Mouse (Mus musculus): Measurements from ENCODE around the gene Fam50a. TPM values are rescaled to one million over a fixed set of nuclear protein-coding genes. Genes with fewer than 3 reads are reported as not detected.

Fam50a gene
- 62.6 and 67.7 TPM in 2 replicates for polyA plus RNA-seq (2015; fragmentation: Nextera tagmentation; extraction: Ambion mirVana)

- H3K36me3 ChIP-seq = peaks cover 22% of the 10 kb centered on the region; the same call in 1 of the 2 replicates
- peak; percentile 92 for ATAC-seq (ENCODE audit: insufficient number of reproducible peaks, low FRiP score, low TSS enrichment, low read depth)
- no peaks in the 10 kb centered on the region for H3K27me3 ChIP-seq
- 23% methylated on average over 47 of the region's 59 CpGs for WGBS
- peak within 1 kb of the TSS; percentile 63 for H3K4me3 ChIP-seq
- peak within 1 kb of the TSS; percentile 57 for H3K9ac ChIP-seq
- H3K4me2 ChIP-seq = peak within 1 kb of the TSS; percentile 61
- no peaks in the 10 kb centered on the region for H3K9me3 ChIP-seq
- H3K4me1 ChIP-seq = no peaks in the 10 kb centered on the region; the same call in 1 of the 2 replicates
- H3K27ac ChIP-seq = peak within 1 kb of the TSS; percentile 82
Measured at GRCm38 (mm10) chrX:74312540-74313464, at the start of gene Fam50a. Gene Fam50a (plus strand): TSS chrX:74313033.

- no peaks in the 10 kb centered on the region for H3K27me3 ChIP-seq
- H3K9me3 ChIP-seq = no peaks in the 10 kb centered on the region
- H3K36me3 ChIP-seq = no peaks in the 10 kb centered on the region
- 25% methylated on average over 3 of the region's 3 CpGs for WGBS
- H3K27ac ChIP-seq = peak overlapping the region; percentile 97
- peak overlapping the region; percentile 52 for H3K4me3 ChIP-seq
- peak; percentile 13; the same call in 1 of the 2 replicates for ATAC-seq (ENCODE audit: insufficient number of reproducible peaks, low FRiP score, low TSS enrichment, low read depth)
- peaks cover 7% of the 10 kb centered on the region; the same call in 1 of the 2 replicates for H3K4me1 ChIP-seq
- H3K4me2 ChIP-seq = peak overlapping the region; percentile 41
- H3K9ac ChIP-seq = no peak overlapping the region
Measured at GRCm38 (mm10) chrX:74269736-74270061, 43.1 kb upstream of the Fam50a start.

DNA sequence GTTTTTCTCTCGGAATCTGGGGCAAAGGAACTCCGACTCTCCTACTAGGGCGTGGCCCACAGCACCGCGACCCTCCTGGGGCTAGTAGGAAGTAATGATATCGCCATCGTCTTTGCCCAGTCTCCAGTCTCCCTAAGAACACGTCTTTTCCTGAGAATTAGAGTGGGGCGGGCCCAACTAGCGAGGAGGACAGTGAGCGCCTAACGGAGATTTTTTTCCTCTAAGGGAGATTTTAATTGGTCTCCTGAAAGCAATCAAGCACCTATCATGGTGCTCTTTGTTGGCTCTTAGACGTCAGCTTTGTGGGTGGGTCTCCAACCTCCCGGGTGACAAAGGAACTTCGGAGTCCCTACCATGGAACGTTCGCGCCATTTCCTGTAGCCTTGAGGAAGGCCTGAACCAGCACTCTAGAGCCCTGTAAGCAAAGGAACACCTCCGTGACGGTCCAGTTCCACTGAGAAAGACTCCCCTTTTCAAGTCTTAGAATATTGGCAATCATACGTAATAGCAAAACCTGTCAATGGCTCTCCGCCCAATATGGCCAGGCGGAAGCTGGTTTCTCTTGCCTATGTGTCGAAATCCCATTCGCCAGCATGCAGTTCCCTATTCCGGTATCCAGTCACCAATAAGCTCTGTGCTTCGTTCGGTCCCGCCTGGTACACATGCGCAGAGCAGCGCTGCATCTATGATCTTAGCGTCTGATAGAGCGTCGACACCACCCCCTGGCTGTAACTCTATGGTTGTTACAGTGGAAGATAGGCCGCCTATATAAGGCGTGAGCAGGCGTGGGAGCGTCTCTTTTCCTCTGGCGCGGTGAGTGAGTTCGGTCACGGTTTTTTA lies 42.6 kb upstream of the Fam50a start, which contains the start of gene Rpl10:
Gene Rpl10, plus strand, starts transcription at position 751 of the 840 bp plus-strand sequence.
- Histone ChIP-seq H3K27ac (peak within 1 kb of the TSS; percentile 97), H3K4me1 (peaks cover 7% of the 10 kb centered on the region; the same call in 1 of the 2 replicates), H3K36me3 (no peaks in the 10 kb centered on the region), H3K4me3 (peak within 1 kb of the TSS; percentile 52), H3K9me3 (no peaks in the 10 kb centered on the region), H3K27me3 (no peaks in the 10 kb centered on the region), H3K9ac (peak within 1 kb of the TSS; percentile 67), H3K4me2 (peak within 1 kb of the TSS; percentile 41)
- peak; percentile 93 for ATAC-seq (ENCODE audit: insufficient number of reproducible peaks, low FRiP score, low TSS enrichment, low read depth)
- 23% methylated on average over 42 of the region's 42 CpGs for WGBS

GRCm38 (mm10) chrX:74270902-74271551 lies 41.8 kb upstream of the Fam50a start:
- Histone ChIP-seq H3K4me3 (peak overlapping the region; percentile 52), H3K9me3 (no peaks in the 10 kb centered on the region), H3K9ac (peak overlapping the region; percentile 67), H3K27me3 (no peaks in the 10 kb centered on the region), H3K4me1 (peaks cover 7% of the 10 kb centered on the region; the same call in 1 of the 2 replicates), H3K27ac (peak overlapping the region; percentile 87), H3K36me3 (no peaks in the 10 kb centered on the region), H3K4me2 (peak overlapping the region; percentile 36)
- ATAC-seq (ENCODE audit: insufficient number of reproducible peaks, low FRiP score, low TSS enrichment, low read depth) = no peak
- 21% methylated on average over 27 of the region's 27 CpGs for WGBS

GRCm38 (mm10) chrX:74273422-74274322 lies 39.2 kb upstream of the Fam50a start:
- H3K27ac ChIP-seq = peak overlapping the region; percentile 38; the same call in 1 of the 2 replicates

GRCm38 (mm10) chrX:74277916-74278315 lies 34.9 kb upstream of the Fam50a start:
- WGBS = 70% methylated on average over 8 of the region's 8 CpGs
- no peak overlapping the region for H3K9ac ChIP-seq
- no peaks in the 10 kb centered on the region for H3K9me3 ChIP-seq
- H3K27ac ChIP-seq = no peak overlapping the region
- H3K4me1 ChIP-seq = peaks cover 4% of the 10 kb centered on the region; the same call in 1 of the 2 replicates
- H3K4me3 ChIP-seq = no peak overlapping the region
- no peaks in the 10 kb centered on the region for H3K36me3 ChIP-seq
- no peak for ATAC-seq (ENCODE audit: insufficient number of reproducible peaks, low FRiP score, low TSS enrichment, low read depth)
- no peak overlapping the region for H3K4me2 ChIP-seq
- no peaks in the 10 kb centered on the region for H3K27me3 ChIP-seq

More at GRCm38 (mm10) chrX:74273422-74274322, 39.2 kb upstream of the Fam50a start:
- H3K9ac ChIP-seq = no peak overlapping the region
- no peaks in the 10 kb centered on the region for H3K27me3 ChIP-seq
- H3K4me3 ChIP-seq = no peak overlapping the region
- 35% methylated on average over 10 of the region's 10 CpGs for WGBS
- H3K36me3 ChIP-seq = no peaks in the 10 kb centered on the region
- ATAC-seq (ENCODE audit: insufficient number of reproducible peaks, low FRiP score, low TSS enrichment, low read depth) = no peak
- H3K9me3 ChIP-seq = no peaks in the 10 kb centered on the region
- H3K4me2 ChIP-seq = no peak overlapping the region
- H3K4me1 ChIP-seq = peaks cover 7% of the 10 kb centered on the region; the same call in 1 of the 2 replicates

- Histone ChIP-seq H3K4me3 (peak overlapping the region; percentile 56), H3K27me3 (no peaks in the 10 kb centered on the region), H3K9ac (0 out of 2 replicates have a peak overlapping the region, but pooled peaks have one; percentile 31), H3K36me3 (no peaks in the 10 kb centered on the region), H3K4me2 (peak overlapping the region; percentile 56), H3K9me3 (no peaks in the 10 kb centered on the region), H3K4me1 (peaks cover 5% of the 10 kb centered on the region; the same call in 1 of the 2 replicates), H3K27ac (peak overlapping the region; percentile 91)
- no peak for ATAC-seq (ENCODE audit: insufficient number of reproducible peaks, low FRiP score, low TSS enrichment, low read depth)
- 25% methylated on average over 14 of the region's 14 CpGs for WGBS
Measured at GRCm38 (mm10) chrX:74281041-74281731, 31.6 kb upstream of the Fam50a start.

GRCm38 (mm10) chrX:74281732-74282394 lies 31.0 kb upstream of the Fam50a start, which contains the start of the genes Taz and Dnase1l1:
Gene Taz (plus strand): TSS chrX:74281912.
Gene Dnase1l1 (minus strand): TSS chrX:74282337.
- Histone ChIP-seq H3K9me3 (no peaks in the 10 kb centered on the region), H3K9ac (peak within 1 kb of the TSS; percentile 52), H3K4me2 (peak within 1 kb of the TSS; percentile 56), H3K4me1 (peaks cover 5% of the 10 kb centered on the region; the same call in 1 of the 2 replicates), H3K36me3 (no peaks in the 10 kb centered on the region), H3K27me3 (no peaks in the 10 kb centered on the region), H3K27ac (peak within 1 kb of the TSS; percentile 91), H3K4me3 (peak within 1 kb of the TSS; percentile 56)
- ATAC-seq (ENCODE audit: insufficient number of reproducible peaks, low FRiP score, low TSS enrichment, low read depth) = peak; percentile 92
- WGBS = 20% methylated on average over 16 of the region's 16 CpGs

GRCm38 (mm10) chrX:74282395-74283091 lies 30.3 kb upstream of the Fam50a start:
- peak overlapping the region; percentile 56 for H3K4me2 ChIP-seq
- no peaks in the 10 kb centered on the region for H3K36me3 ChIP-seq
- H3K9ac ChIP-seq = peak overlapping the region; percentile 52
- no peaks in the 10 kb centered on the region for H3K9me3 ChIP-seq
- peak overlapping the region; percentile 91 for H3K27ac ChIP-seq
- no peaks in the 10 kb centered on the region for H3K27me3 ChIP-seq
- H3K4me1 ChIP-seq = peaks cover 5% of the 10 kb centered on the region; the same call in 1 of the 2 replicates
- peak; percentile 61 for ATAC-seq (ENCODE audit: insufficient number of reproducible peaks, low FRiP score, low TSS enrichment, low read depth)
- 27% methylated on average over 39 of the region's 39 CpGs for WGBS
- peak overlapping the region; percentile 56 for H3K4me3 ChIP-seq

Measured in limb, embryonic 15.5 days (tissue).